Mouse (Mus musculus): ENCODE measurements around the gene Gm9639. TPM values are rescaled to one million over a fixed set of nuclear protein-coding genes. Genes with fewer than 3 reads are reported as not detected.

The Gm9639 gene
- polyA plus RNA-seq (2015; fragmentation: Illumina TruSeq; extraction: RNeasy Lipid Tissue Mini Kit (QIAGEN cat#74804); ENCODE audit: insufficient read depth, low replicate concordance) = not detected

DNA sequence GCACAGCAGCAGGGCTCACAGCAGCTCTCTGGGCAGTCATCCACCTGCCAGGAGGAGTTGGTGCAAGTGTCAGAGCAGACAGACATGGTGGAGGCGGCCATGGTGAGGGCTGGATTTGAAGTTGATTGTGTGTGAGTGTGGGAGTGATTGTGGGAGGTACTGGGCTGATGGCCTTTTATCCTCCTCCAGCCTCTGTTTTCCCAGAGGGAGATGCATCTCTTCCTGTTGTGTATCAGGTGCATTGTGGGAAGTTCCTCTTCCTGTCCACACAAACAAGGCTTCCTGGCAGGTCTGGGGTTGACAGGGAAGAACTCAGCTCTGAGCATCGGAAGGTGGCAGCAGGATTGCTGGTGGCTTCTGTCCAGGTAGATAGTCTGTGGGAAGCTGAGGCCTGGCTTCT is at the start of gene Gm9639:
Gene Gm9639 (minus strand): TSS at position 101 of the 400 bp plus-strand sequence.

GRCm38 (mm10) chr10:77835647-77836046 is 40.8 kb upstream of the Gm9639 start, which contains the start of gene Krtap10-10:
Krtap10-10 (plus strand) TSS chr10:77835947.

DNA sequence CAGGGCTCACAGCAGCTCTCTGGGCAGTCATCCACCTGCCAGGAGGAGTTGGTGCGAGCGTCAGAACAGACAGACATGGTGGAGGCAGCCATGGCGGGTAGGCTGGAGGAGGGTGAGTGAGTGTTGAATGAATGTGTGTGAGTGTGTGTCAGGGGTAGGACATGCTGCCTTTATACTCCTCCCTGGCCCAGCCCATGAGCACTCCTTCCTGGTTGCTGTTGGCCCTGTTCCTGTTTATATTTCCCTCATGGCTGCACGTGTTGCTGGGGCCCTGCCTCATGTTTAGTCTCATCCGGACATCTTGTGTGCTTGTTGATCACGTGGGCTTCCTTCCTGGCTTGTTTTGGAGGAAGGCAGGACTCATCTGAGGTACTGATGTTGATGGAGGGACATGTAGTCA is 32.1 kb upstream of the Gm9639 start, which contains the start of gene Krtap10-4:
Gene Krtap10-4 (minus strand): TSS at position 145 of the 400 bp plus-strand sequence.

GRCm38 (mm10) chr10:77814382-77814781 is 19.5 kb upstream of the Gm9639 start, which contains the start of gene Gm2696:
Gm2696 (plus strand) TSS chr10:77814682.

GRCm38 (mm10) chr10:77811743-77812142 is 16.9 kb upstream of the Gm9639 start, which contains the start of gene Gm9507:
Gm9507 (minus strand) TSS chr10:77811843.

DNA sequence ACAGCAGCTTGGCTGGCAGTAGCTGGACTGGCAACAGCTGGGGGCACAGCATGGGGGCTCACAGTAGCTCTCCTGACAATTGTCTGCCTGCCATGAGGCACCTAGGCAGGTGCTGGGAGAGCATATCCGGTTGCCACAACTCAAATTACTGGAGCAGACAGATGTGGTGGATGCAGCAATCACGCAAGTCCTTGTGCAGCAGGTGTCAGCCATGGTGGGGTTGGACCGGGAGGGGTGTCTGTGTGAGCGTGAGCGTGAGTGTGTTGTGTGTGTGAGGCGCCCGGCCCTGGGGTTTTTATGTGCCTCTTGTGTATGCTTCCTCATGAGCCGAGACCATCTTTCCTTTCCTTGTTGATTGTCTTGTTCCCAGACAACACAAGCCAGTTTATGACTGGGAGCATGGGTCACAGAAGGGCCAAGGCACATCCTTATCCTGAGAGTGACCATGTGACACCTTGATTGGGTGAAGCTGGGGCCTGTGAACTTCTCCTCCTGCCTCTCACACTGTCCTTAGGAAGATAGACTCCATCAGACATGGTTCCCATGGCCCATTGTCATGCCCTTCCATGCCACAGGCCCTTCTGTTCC is 4.1 kb upstream of the Gm9639 start, which contains the start of gene Gm19668:
Gene Gm19668 (minus strand): TSS at position 213 of the 588 bp plus-strand sequence.

DNA sequence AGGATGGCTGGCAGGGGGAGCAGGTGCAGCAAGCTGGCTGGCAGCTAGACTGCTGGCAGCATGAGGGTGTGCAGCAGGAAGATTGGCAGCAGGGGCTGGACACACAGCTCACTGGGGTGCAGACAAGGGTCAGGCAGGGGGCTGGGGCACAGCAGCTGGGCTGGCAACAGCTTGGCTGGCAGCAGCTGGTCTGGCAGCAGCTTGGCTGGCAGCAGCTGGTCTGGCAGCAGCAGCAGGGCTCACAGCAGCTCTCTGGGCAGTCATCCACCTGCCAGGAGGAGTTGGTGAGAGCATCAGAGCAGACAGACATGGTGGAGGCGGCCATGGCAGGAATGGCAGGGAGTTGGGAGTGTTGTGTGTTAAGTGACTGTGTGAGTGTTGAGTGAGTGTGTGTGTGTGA is 7.0 kb downstream of the Gm9639 start, which contains the start of gene Gm7137:
Gene Gm7137 (minus strand): TSS at position 325 of the 400 bp plus-strand sequence.

GRCm38 (mm10) chr10:77782442-77782841 is 12.4 kb downstream of the Gm9639 start, which contains the start of gene Gm3250:
Gm3250 (minus strand) TSS chr10:77782542.

DNA sequence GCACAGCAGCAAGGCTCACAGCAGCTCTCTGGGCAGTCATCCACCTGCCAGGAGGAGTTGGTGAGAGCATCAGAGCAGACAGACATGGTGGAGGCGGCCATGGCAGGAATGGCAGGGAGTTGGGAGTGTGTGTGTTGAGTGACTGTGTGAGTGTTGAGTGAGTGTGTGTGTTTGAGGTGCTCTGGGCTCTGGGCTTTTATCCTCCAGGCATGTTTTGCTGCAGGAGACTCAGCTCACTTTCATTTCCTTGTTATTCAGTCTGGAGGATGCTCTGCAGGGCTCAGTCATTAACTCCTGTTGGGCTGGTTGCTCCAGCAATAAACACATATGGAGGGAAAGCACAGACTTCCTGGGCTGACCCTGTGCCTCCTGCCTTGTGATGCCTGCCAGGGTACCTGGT is 18.0 kb downstream of the Gm9639 start, which contains the start of gene Gm7138:
Gene Gm7138 (minus strand): TSS at position 101 of the 400 bp plus-strand sequence.

DNA sequence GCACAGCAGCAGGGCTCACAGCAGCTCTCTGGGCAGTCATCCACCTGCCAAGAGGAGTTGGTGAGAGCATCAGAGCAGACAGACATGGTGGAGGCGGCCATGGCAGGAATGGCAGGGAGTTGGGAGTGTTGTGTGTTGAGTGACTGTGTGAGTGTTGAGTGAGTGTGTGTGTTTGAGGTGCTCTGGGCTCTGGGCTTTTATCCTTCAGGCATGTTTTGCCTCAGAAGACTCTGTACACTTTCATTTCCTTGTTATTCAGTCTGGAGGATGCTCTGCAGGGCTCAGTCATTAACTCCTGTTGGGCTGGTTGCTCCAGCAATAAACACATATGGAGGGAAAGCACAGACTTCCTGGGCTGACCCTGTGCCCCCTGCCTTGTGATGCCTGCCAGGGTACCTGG is 23.7 kb downstream of the Gm9639 start, which contains the start of gene Gm3238:
Gene Gm3238 (minus strand): TSS at position 101 of the 400 bp plus-strand sequence.

GRCm38 (mm10) chr10:77759582-77759981 is 35.3 kb downstream of the Gm9639 start, which contains the start of gene Gm3233:
Gm3233 (minus strand) TSS chr10:77759682.

DNA sequence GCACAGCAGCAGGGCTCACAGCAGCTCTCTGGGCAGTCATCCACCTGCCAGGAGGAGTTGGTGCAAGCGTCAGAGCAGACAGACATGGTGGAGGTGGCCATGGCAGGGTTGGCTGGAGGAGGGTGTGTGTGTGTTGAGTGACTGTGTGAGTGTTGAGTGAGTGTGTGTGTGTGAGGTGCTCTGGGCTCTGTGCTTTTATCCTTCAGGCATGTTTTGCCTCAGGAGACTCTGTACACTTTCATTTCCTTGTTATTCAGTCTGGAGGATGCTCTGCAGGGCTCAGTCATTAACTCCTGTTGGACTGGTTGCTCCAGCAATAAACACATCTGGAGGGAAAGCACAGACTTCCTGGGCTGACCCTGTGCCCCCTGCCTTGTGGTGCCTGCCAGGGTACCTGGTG is 43.6 kb downstream of the Gm9639 start, which contains the start of gene Gm9736:
Gene Gm9736 (minus strand): TSS at position 101 of the 400 bp plus-strand sequence.

Other genes with a start within 250 kb of the Gm9639 start
- 83.9 TPM for gene Pttg1ip, start 213.4 kb downstream of the Gm9639 start, polyA plus RNA-seq (2015; fragmentation: Illumina TruSeq; extraction: RNeasy Lipid Tissue Mini Kit (QIAGEN cat#74804); ENCODE audit: insufficient read depth, low replicate concordance)
- 158 TPM for gene Sumo3, start 189.0 kb downstream of the Gm9639 start, polyA plus RNA-seq (2015; fragmentation: Illumina TruSeq; extraction: RNeasy Lipid Tissue Mini Kit (QIAGEN cat#74804); ENCODE audit: insufficient read depth, low replicate concordance)
- gene Gm49325, start 188.9 kb downstream of the Gm9639 start, polyA plus RNA-seq (2015; fragmentation: Illumina TruSeq; extraction: RNeasy Lipid Tissue Mini Kit (QIAGEN cat#74804); ENCODE audit: insufficient read depth, low replicate concordance) = not detected
- gene Ube2g2, start 172.8 kb downstream of the Gm9639 start, polyA plus RNA-seq (2015; fragmentation: Illumina TruSeq; extraction: RNeasy Lipid Tissue Mini Kit (QIAGEN cat#74804); ENCODE audit: insufficient read depth, low replicate concordance) = 33.2 TPM
- 0.23 TPM for gene Tspear, start 108.5 kb downstream of the Gm9639 start, polyA plus RNA-seq (2015; fragmentation: Illumina TruSeq; extraction: RNeasy Lipid Tissue Mini Kit (QIAGEN cat#74804); ENCODE audit: insufficient read depth, low replicate concordance)
- gene Gm19402, start 104.3 kb downstream of the Gm9639 start, polyA plus RNA-seq (2015; fragmentation: Illumina TruSeq; extraction: RNeasy Lipid Tissue Mini Kit (QIAGEN cat#74804); ENCODE audit: insufficient read depth, low replicate concordance) = not detected
- gene Gm9508, start 97.8 kb downstream of the Gm9639 start, polyA plus RNA-seq (2015; fragmentation: Illumina TruSeq; extraction: RNeasy Lipid Tissue Mini Kit (QIAGEN cat#74804); ENCODE audit: insufficient read depth, low replicate concordance) = not detected
- gene Gm10272, start 88.5 kb downstream of the Gm9639 start, polyA plus RNA-seq (2015; fragmentation: Illumina TruSeq; extraction: RNeasy Lipid Tissue Mini Kit (QIAGEN cat#74804); ENCODE audit: insufficient read depth, low replicate concordance) = not detected
- gene Gm10024, start 83.6 kb downstream of the Gm9639 start, polyA plus RNA-seq (2015; fragmentation: Illumina TruSeq; extraction: RNeasy Lipid Tissue Mini Kit (QIAGEN cat#74804); ENCODE audit: insufficient read depth, low replicate concordance) = not detected
- gene Gm10142, start 79.3 kb downstream of the Gm9639 start, polyA plus RNA-seq (2015; fragmentation: Illumina TruSeq; extraction: RNeasy Lipid Tissue Mini Kit (QIAGEN cat#74804); ENCODE audit: insufficient read depth, low replicate concordance) = not detected
- gene Krtap12-1, start 74.5 kb downstream of the Gm9639 start, polyA plus RNA-seq (2015; fragmentation: Illumina TruSeq; extraction: RNeasy Lipid Tissue Mini Kit (QIAGEN cat#74804); ENCODE audit: insufficient read depth, low replicate concordance) = not detected
- gene Gm10100, start 68.6 kb downstream of the Gm9639 start, polyA plus RNA-seq (2015; fragmentation: Illumina TruSeq; extraction: RNeasy Lipid Tissue Mini Kit (QIAGEN cat#74804); ENCODE audit: insufficient read depth, low replicate concordance) = not detected
- gene Gm18596, start 52.4 kb downstream of the Gm9639 start, polyA plus RNA-seq (2015; fragmentation: Illumina TruSeq; extraction: RNeasy Lipid Tissue Mini Kit (QIAGEN cat#74804); ENCODE audit: insufficient read depth, low replicate concordance) = not detected
- gene Gm9736, start 43.7 kb downstream of the Gm9639 start, polyA plus RNA-seq (2015; fragmentation: Illumina TruSeq; extraction: RNeasy Lipid Tissue Mini Kit (QIAGEN cat#74804); ENCODE audit: insufficient read depth, low replicate concordance) = not detected
- gene Gm3233, start 35.4 kb downstream of the Gm9639 start, polyA plus RNA-seq (2015; fragmentation: Illumina TruSeq; extraction: RNeasy Lipid Tissue Mini Kit (QIAGEN cat#74804); ENCODE audit: insufficient read depth, low replicate concordance) = not detected
- gene Gm3238, start 23.8 kb downstream of the Gm9639 start, polyA plus RNA-seq (2015; fragmentation: Illumina TruSeq; extraction: RNeasy Lipid Tissue Mini Kit (QIAGEN cat#74804); ENCODE audit: insufficient read depth, low replicate concordance) = not detected
- gene Gm7138, start 18.1 kb downstream of the Gm9639 start, polyA plus RNA-seq (2015; fragmentation: Illumina TruSeq; extraction: RNeasy Lipid Tissue Mini Kit (QIAGEN cat#74804); ENCODE audit: insufficient read depth, low replicate concordance) = not detected
- not detected for gene Gm3250, start 12.5 kb downstream of the Gm9639 start, polyA plus RNA-seq (2015; fragmentation: Illumina TruSeq; extraction: RNeasy Lipid Tissue Mini Kit (QIAGEN cat#74804); ENCODE audit: insufficient read depth, low replicate concordance)
- not detected for gene Gm7137, start 6.9 kb downstream of the Gm9639 start, polyA plus RNA-seq (2015; fragmentation: Illumina TruSeq; extraction: RNeasy Lipid Tissue Mini Kit (QIAGEN cat#74804); ENCODE audit: insufficient read depth, low replicate concordance)
- not detected for gene Gm19668, start 4.1 kb upstream of the Gm9639 start, polyA plus RNA-seq (2015; fragmentation: Illumina TruSeq; extraction: RNeasy Lipid Tissue Mini Kit (QIAGEN cat#74804); ENCODE audit: insufficient read depth, low replicate concordance)
- not detected for gene Gm9507, start 16.8 kb upstream of the Gm9639 start, polyA plus RNA-seq (2015; fragmentation: Illumina TruSeq; extraction: RNeasy Lipid Tissue Mini Kit (QIAGEN cat#74804); ENCODE audit: insufficient read depth, low replicate concordance)
- not detected for gene Gm2696, start 19.6 kb upstream of the Gm9639 start, polyA plus RNA-seq (2015; fragmentation: Illumina TruSeq; extraction: RNeasy Lipid Tissue Mini Kit (QIAGEN cat#74804); ENCODE audit: insufficient read depth, low replicate concordance)
- gene Krtap10-4, start 32.0 kb upstream of the Gm9639 start, polyA plus RNA-seq (2015; fragmentation: Illumina TruSeq; extraction: RNeasy Lipid Tissue Mini Kit (QIAGEN cat#74804); ENCODE audit: insufficient read depth, low replicate concordance) = not detected
- gene Krtap10-10, start 40.9 kb upstream of the Gm9639 start, polyA plus RNA-seq (2015; fragmentation: Illumina TruSeq; extraction: RNeasy Lipid Tissue Mini Kit (QIAGEN cat#74804); ENCODE audit: insufficient read depth, low replicate concordance) = not detected
- gene Gm36176, start 51.7 kb upstream of the Gm9639 start, polyA plus RNA-seq (2015; fragmentation: Illumina TruSeq; extraction: RNeasy Lipid Tissue Mini Kit (QIAGEN cat#74804); ENCODE audit: insufficient read depth, low replicate concordance) = not detected
- not detected for gene Gm10318, start 57.8 kb upstream of the Gm9639 start, polyA plus RNA-seq (2015; fragmentation: Illumina TruSeq; extraction: RNeasy Lipid Tissue Mini Kit (QIAGEN cat#74804); ENCODE audit: insufficient read depth, low replicate concordance)
- not detected for gene Gm3285, start 66.9 kb upstream of the Gm9639 start, polyA plus RNA-seq (2015; fragmentation: Illumina TruSeq; extraction: RNeasy Lipid Tissue Mini Kit (QIAGEN cat#74804); ENCODE audit: insufficient read depth, low replicate concordance)
- gene Lrrc3, start 107.5 kb upstream of the Gm9639 start, polyA plus RNA-seq (2015; fragmentation: Illumina TruSeq; extraction: RNeasy Lipid Tissue Mini Kit (QIAGEN cat#74804); ENCODE audit: insufficient read depth, low replicate concordance) = 1.2 TPM
- gene Trpm2, start 175.5 kb upstream of the Gm9639 start, polyA plus RNA-seq (2015; fragmentation: Illumina TruSeq; extraction: RNeasy Lipid Tissue Mini Kit (QIAGEN cat#74804); ENCODE audit: insufficient read depth, low replicate concordance) = 66.5 TPM
- 4.4 TPM for gene 1810043G02Rik, start 183.4 kb upstream of the Gm9639 start, polyA plus RNA-seq (2015; fragmentation: Illumina TruSeq; extraction: RNeasy Lipid Tissue Mini Kit (QIAGEN cat#74804); ENCODE audit: insufficient read depth, low replicate concordance)
- gene Pfkl, start 215.0 kb upstream of the Gm9639 start, polyA plus RNA-seq (2015; fragmentation: Illumina TruSeq; extraction: RNeasy Lipid Tissue Mini Kit (QIAGEN cat#74804); ENCODE audit: insufficient read depth, low replicate concordance) = 8.5 TPM
- not detected for gene Dnmt3l, start 246.9 kb upstream of the Gm9639 start, polyA plus RNA-seq (2015; fragmentation: Illumina TruSeq; extraction: RNeasy Lipid Tissue Mini Kit (QIAGEN cat#74804); ENCODE audit: insufficient read depth, low replicate concordance)
- gene Aire, start 248.5 kb upstream of the Gm9639 start, polyA plus RNA-seq (2015; fragmentation: Illumina TruSeq; extraction: RNeasy Lipid Tissue Mini Kit (QIAGEN cat#74804); ENCODE audit: insufficient read depth, low replicate concordance) = 1.9 TPM